Mouse (Mus musculus) G1E (cell line): ENCODE results near the gene Rab30.

ENCODE experiments used
- CTCF ChIP-seq: IDR thresholded peaks from 2 replicates; pipeline ENCODE4 v1.5.1; 2012; ENCODE audit warnings: low read depth, low read length, inconsistent platforms, mixed read lengths
- GATA1 ChIP-seq: IDR thresholded peaks from 2 replicates; pipeline ENCODE4 v1.6.1; 2012; ENCODE audit warnings: borderline replicate concordance, low read length, inconsistent platforms, mixed read lengths
- TAL1 ChIP-seq: conservative IDR thresholded peaks from 2 replicates; pipeline ENCODE4 v1.6.1; 2012; ENCODE audit warnings: low read depth, low read length, inconsistent platforms, mixed read lengths

- TF ChIP-seq GATA1 (no peak), CTCF (no peak), TAL1 (no peak)
These were observed 148.8 kb downstream of the Rab30 start for GRCm38 (mm10) chr7:92890211-92890610.
